Mouse (Mus musculus): Measurements from ENCODE around the gene Atp1a1. TPM values are rescaled to one million over a fixed set of nuclear protein-coding genes. Genes with fewer than 3 reads are reported as not detected.

Atp1a1 gene
- polyA plus RNA-seq, 1 experiment: 257 TPM

GRCm38 (mm10) chr3:101552621-101553620 lies 51.6 kb downstream of the Atp1a1 start:
- no peak for DNase-seq (ENCODE audit: low read depth)

- no peak for DNase-seq (ENCODE audit: low read depth)
These were observed 52.8 kb downstream of the Atp1a1 start for GRCm38 (mm10) chr3:101551457-101552230.

GRCm38 (mm10) chr3:101549749-101550148 lies 54.7 kb downstream of the Atp1a1 start:
- no peak for DNase-seq (ENCODE audit: low read depth)

GRCm38 (mm10) chr3:101544116-101544515 lies 60.4 kb downstream of the Atp1a1 start:
- DNase-seq (ENCODE audit: low read depth): no peak

GRCm38 (mm10) chr3:101541571-101541970 lies 62.9 kb downstream of the Atp1a1 start:
- no peak for DNase-seq (ENCODE audit: low read depth)

GRCm38 (mm10) chr3:101540568-101540967 lies 63.9 kb downstream of the Atp1a1 start:
- no peak for DNase-seq (ENCODE audit: low read depth)

GRCm38 (mm10) chr3:101536322-101536721 lies 68.2 kb downstream of the Atp1a1 start:
- DNase-seq (ENCODE audit: low read depth): no peak

- no peak for DNase-seq (ENCODE audit: low read depth)
These were observed 70.2 kb downstream of the Atp1a1 start for GRCm38 (mm10) chr3:101534311-101534710.

GRCm38 (mm10) chr3:101533373-101533772 lies 71.1 kb downstream of the Atp1a1 start:
- DNase-seq (ENCODE audit: low read depth): no peak

GRCm38 (mm10) chr3:101530928-101531327 lies 73.6 kb downstream of the Atp1a1 start:
- DNase-seq (ENCODE audit: low read depth): no peak

GRCm38 (mm10) chr3:101528900-101529594 lies 75.4 kb downstream of the Atp1a1 start:
- DNase-seq (ENCODE audit: low read depth): no peak

- peak; percentile 78 for DNase-seq (ENCODE audit: low read depth)
These were observed 76.2 kb downstream of the Atp1a1 start for GRCm38 (mm10) chr3:101528157-101528899.

- DNase-seq (ENCODE audit: low read depth): no peak
These were observed 77.9 kb downstream of the Atp1a1 start for GRCm38 (mm10) chr3:101526603-101527002.

Other genes with a start within 250 kb of the Atp1a1 start
- gene Igsf3, start 227.6 kb downstream of the Atp1a1 start, polyA plus RNA-seq (2012; rRNA removed): 5.4 and 8.4 TPM in 2 replicates
- gene Mab21l3, start 244.3 kb upstream of the Atp1a1 start, polyA plus RNA-seq (2012; rRNA removed): 0.88 and 1.4 TPM in 2 replicates